Mouse (Mus musculus): ENCODE data around the gene Ppp1r3f.

Ppp1r3f gene

GRCm38 (mm10) chrX:7553474-7553873 is 20.6 kb downstream of the Ppp1r3f start:
- DNase-seq (ENCODE audit: low spot score in 2 of 2): no peak

GRCm38 (mm10) chrX:7524961-7525360 is 49.1 kb downstream of the Ppp1r3f start:
- no peak for DNase-seq (ENCODE audit: low spot score in 2 of 2)

Measured in spleen, postnatal 36 days (tissue).